Mouse (Mus musculus): Measurements from ENCODE around the gene Dlg4. TPM values are rescaled to one million over a fixed set of nuclear protein-coding genes. Genes with fewer than 3 reads are reported as not detected.
A peak's percentile ranks its signal among the peaks of the same experiment; 100 is the strongest.

Dlg4 gene
- total and polyA plus RNA-seq, 3 experiments, result 6.8 to 15.3 (median 7.3) TPM

DNA sequence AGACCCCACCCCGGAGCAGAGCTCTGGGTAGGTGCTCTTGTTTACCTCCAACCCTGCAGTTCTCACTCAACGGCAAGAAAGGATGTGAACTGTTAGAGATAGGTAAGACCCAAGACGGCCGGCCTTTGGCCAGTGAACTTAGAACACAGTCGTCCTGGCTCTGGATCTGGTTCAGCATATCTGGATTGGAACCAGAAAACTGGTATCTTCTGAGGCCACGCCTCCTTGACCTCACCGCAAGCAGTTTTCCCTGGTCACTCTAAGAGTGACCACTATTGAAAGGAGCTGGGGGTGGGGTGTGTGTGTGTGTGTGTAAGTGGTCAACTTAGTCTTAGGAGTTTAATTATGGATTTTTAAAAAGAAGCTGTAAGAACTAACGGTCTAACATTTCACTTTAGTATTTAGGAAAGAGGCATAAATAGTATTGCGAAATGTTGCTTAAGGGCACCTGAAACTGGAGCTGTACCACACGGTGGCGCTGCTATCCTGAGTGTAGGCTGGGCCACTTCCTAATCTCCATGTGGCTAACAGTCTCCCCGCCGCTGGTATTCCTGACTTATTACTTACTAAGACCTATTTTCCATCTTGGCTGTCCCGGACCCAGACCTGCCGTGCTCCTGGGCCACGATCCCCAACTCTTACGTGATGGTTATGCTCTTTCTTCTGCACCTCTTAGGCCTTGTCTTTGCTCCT lies 57.8 kb downstream of the Dlg4 start:
- dilution Hi-C loops (cut with MboI; ENCODE audit: extremely low pct_ligation_motif_present, extremely low pct_unique_long_range_greater_than_20kb, low sequenced_read_pairs), result no loop called here
- in situ Hi-C loops (cut with MboI; ENCODE audit: low pct_ligation_motif_present, low pct_unique_long_range_greater_than_20kb, low sequenced_read_pairs), result no loop called here
- H3K79me2 ChIP-seq (replicated peaks; ENCODE audit: control insufficient read depth, extremely low read depth, insufficient read depth, poor library complexity, severe bottlenecking), result no peaks in the 10 kb centered on the region
- no peaks in the 10 kb centered on the region for H3K9me3 ChIP-seq (replicated peaks; ENCODE audit: low read length)
- H3K27ac ChIP-seq (ENCODE audit: insufficient read depth, low read depth), result no peak overlapping the region
- no peaks in the 10 kb centered on the region for H3K36me3 ChIP-seq (replicated peaks in 1 of 2; ENCODE audit: control insufficient read depth in 1 of 2, insufficient read depth in 1 of 2, low read length in 1 of 2)
- DNase-seq (ENCODE audit: extremely low read depth), result peak; percentile 67
- no peak overlapping the region for H3K4me2 ChIP-seq (ENCODE audit: insufficient read depth, low read depth, poor library complexity, severe bottlenecking)
- no peak overlapping the region for H3K9ac ChIP-seq (ENCODE audit: insufficient read depth, low read depth)
- no peak overlapping the region for H3K4me3 ChIP-seq (replicated peaks in 1 of 3; ENCODE audit: low read depth in 2 of 3, low read length in 2 of 3, poor library complexity in 1 of 3)
- peaks cover 4 to 16% of the 10 kb centered on the region in 2 experiments; a peak in 3 of 4 replicates for H3K4me1 ChIP-seq (ENCODE audit: control insufficient read depth in 1 of 2, insufficient read depth in 2 of 2)
- no peaks in the 10 kb centered on the region for H3K27me3 ChIP-seq (replicated peaks)
- no peak for TF ChIP-seq USF2 (conservative IDR thresholded peaks at IDR 0.05; ENCODE audit: low read depth, low read length)
- TF ChIP-seq SMC3 (IDR thresholded peaks at IDR 0.05; ENCODE audit: low read depth, low read length), result peak; percentile 92
- 0 out of 2 replicates have a peak, but pooled peaks have one; percentile 41 for TF ChIP-seq ELF1 (IDR thresholded peaks at IDR 0.05; ENCODE audit: low read depth, low read length)
- TF ChIP-seq MAFK (IDR thresholded peaks at IDR 0.05; ENCODE audit: insufficient replicate concordance, low read length), result no peak
- TF ChIP-seq GABPA (IDR thresholded peaks at IDR 0.05; ENCODE audit: insufficient replicate concordance, low read depth, low read length), result no peak
- no peak for TF ChIP-seq ETS1 (conservative IDR thresholded peaks at IDR 0.05; ENCODE audit: low read depth, low read length)
- peak; percentile 96 for TF ChIP-seq RAD21 (IDR thresholded peaks at IDR 0.05; ENCODE audit: low read depth, low read length)
- peak; percentile 86 to 97 for TF ChIP-seq CTCF (conservative IDR thresholded peaks at IDR 0.05 in 1 of 2, IDR thresholded peaks at IDR 0.05 in 1 of 2; ENCODE audit: low read depth in 2 of 2, low read length in 2 of 2)
- no peak for TF ChIP-seq ZNF384 (IDR thresholded peaks at IDR 0.05; ENCODE audit: low read depth, low read length)
- no peak for TF ChIP-seq MAX (IDR thresholded peaks at IDR 0.05; ENCODE audit: low read length)
- peak; percentile 71 for TF ChIP-seq IRF4 (IDR thresholded peaks at IDR 0.05; ENCODE audit: low read depth, low read length)
- no peak for TF ChIP-seq UBTF (IDR thresholded peaks at IDR 0.05; ENCODE audit: low read depth, low read length)
- no peak for TF ChIP-seq E2F4 (IDR thresholded peaks at IDR 0.05; ENCODE audit: insufficient replicate concordance, low read depth, low read length)
- TF ChIP-seq HCFC1 (IDR thresholded peaks at IDR 0.05; ENCODE audit: low read depth, low read length), result no peak
- peak; percentile 72 for TF ChIP-seq ZC3H11A (IDR thresholded peaks at IDR 0.05; ENCODE audit: low read depth, low read length)
- no peak for TF ChIP-seq USF1 (IDR thresholded peaks at IDR 0.05; ENCODE audit: low read depth, low read length)
- peak; percentile 79; the same call in 1 of the 2 replicates for TF ChIP-seq MYC (IDR thresholded peaks at IDR 0.05; ENCODE audit: low read depth, low read length)
- no peak for TF ChIP-seq RCOR1 (conservative IDR thresholded peaks at IDR 0.05; ENCODE audit: low read depth, low read length)

DNA sequence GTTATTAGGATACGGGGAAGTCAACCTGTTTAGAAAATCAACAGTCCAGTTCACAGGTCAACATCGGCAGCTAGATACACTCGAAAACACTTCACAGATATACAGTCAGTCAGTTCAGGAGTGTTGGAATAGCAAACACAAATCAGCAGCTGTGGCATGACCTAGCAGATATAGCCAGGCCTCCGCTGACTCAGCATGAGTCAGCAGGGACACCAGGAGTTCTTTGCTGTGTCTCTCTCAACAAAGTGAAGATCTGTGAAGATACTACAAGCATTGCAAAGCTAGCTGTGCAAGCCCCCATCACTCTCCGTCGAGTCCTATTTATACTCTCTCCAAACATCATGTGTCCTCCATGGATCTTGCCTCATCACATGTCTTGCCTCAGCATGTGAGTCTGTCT lies 58.8 kb downstream of the Dlg4 start:
- H3K9me3 ChIP-seq (replicated peaks; ENCODE audit: low read length), result no peaks in the 10 kb centered on the region
- peaks cover 6 to 26% of the 10 kb centered on the region in 2 experiments; a peak in 3 of 4 replicates for H3K4me1 ChIP-seq (ENCODE audit: control insufficient read depth in 1 of 2, insufficient read depth in 2 of 2)
- no peak overlapping the region for H3K9ac ChIP-seq (ENCODE audit: insufficient read depth, low read depth)
- no peaks in the 10 kb centered on the region for H3K36me3 ChIP-seq (replicated peaks in 1 of 2; ENCODE audit: control insufficient read depth in 1 of 2, insufficient read depth in 1 of 2, low read length in 1 of 2)
- H3K4me2 ChIP-seq (ENCODE audit: insufficient read depth, low read depth, poor library complexity, severe bottlenecking), result no peak overlapping the region
- H3K4me3 ChIP-seq (replicated peaks in 1 of 3; ENCODE audit: low read depth in 2 of 3, low read length in 2 of 3, poor library complexity in 1 of 3), result no peak overlapping the region
- H3K27ac ChIP-seq (ENCODE audit: insufficient read depth, low read depth), result no peak overlapping the region
- in situ Hi-C loops (cut with MboI; ENCODE audit: low pct_ligation_motif_present, low pct_unique_long_range_greater_than_20kb, low sequenced_read_pairs) (no loop called here), dilution Hi-C loops (cut with MboI; ENCODE audit: extremely low pct_ligation_motif_present, extremely low pct_unique_long_range_greater_than_20kb, low sequenced_read_pairs) (no loop called here)
- H3K27me3 ChIP-seq (replicated peaks), result no peaks in the 10 kb centered on the region
- DNase-seq (ENCODE audit: extremely low read depth), result peak; percentile 19
- TF ChIP-seq MAFK (IDR thresholded peaks at IDR 0.05; ENCODE audit: insufficient replicate concordance, low read length) (peak; percentile 95), USF1 (IDR thresholded peaks at IDR 0.05; ENCODE audit: low read depth, low read length) (no peak)
- no peaks in the 10 kb centered on the region for H3K79me2 ChIP-seq (replicated peaks; ENCODE audit: control insufficient read depth, extremely low read depth, insufficient read depth, poor library complexity, severe bottlenecking)

All from CH12.LX (cell line).